Mouse (Mus musculus): ENCODE data around the gene Ust. TPM values are rescaled to one million over a fixed set of nuclear protein-coding genes. Genes with fewer than 3 reads are reported as not detected.
A peak's percentile ranks its signal among the peaks of the same experiment; 100 is the strongest.

Ust gene
- total RNA-seq, 2 experiments from 2014 or later, result 23.1 to 25.3 TPM

- intact Hi-C loops (cut with DNase I), result no loop called here
- no peak for DNase-seq (ENCODE audit: low spot score in 2 of 2)
Measured at GRCm38 (mm10) chr10:8506247-8506573, 12.4 kb downstream of the Ust start.

GRCm38 (mm10) chr10:8505346-8506246 is 13.0 kb downstream of the Ust start:
- no peak for DNase-seq (ENCODE audit: low spot score in 2 of 2)
- intact Hi-C loops (cut with DNase I), result no loop called here

DNA sequence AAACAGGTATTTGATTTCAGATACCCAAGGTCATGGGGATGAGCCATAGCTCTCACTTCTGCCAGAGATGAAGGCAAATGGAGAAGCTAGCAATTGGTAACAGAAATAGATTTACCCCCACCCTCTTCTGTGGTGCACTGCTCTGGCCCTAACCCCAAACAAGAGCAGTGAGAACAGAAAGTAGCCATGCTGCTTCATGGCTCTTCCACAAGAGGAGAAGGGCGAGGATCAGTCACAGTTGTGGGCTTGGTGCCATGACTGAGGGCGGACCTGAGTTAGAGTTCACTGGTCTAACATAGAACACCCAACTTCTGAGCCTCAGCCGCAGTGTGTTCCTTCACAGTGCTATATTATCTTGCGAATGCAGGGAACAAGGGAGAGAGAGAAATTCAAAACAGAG is 13.8 kb downstream of the Ust start:
- DNase-seq (ENCODE audit: low spot score in 2 of 2), result no peak
- intact Hi-C loops (cut with DNase I), result no loop called here

DNA sequence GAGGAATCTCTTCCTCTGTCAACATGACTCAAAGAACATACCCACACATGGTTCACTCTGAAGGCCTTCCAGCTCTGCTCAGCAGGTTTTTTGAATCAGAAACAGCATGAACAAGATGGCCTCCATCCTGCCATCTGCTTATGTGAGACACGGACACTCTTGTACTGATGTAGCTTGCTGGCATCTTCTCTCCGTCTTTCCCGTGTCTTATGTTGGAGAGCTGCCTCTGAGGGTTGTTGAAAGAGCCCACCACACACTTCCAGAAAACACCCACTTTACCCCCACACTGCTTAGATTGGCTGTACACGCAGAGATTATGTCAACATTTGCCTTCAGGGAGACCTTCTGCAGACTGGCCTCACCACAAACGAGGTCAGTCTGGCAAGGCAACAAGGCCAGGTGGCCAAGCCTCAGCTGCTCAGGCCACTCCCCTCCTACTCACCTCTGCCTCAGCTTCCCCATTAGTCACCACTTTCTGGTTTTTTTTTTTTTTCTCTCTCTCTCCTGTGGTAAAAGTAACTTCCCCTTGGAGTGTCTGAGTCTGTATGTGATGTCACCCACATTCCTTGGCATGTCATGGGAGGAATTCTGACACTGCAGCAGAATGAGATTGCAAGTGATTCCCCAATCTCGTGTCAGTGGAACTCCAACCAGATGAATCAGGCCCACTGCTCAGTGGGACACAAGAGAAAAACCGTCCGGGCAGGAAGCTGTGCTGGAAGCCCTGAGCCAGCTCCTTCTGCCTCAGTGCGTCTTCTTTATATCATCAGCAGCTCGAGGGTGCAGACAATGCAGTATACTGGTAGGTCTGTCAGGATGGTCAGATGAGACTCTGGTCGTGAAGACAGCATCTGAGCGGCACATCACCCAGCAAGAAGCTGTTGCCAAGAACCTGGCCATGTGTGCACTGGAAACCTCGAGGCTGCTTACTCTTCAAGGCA is 19.4 kb downstream of the Ust start:
- intact Hi-C loops (cut with DNase I), result no loop called here
- peak in 1 of 2 experiments; percentile 43 for DNase-seq (ENCODE audit: low spot score in 2 of 2)

DNA sequence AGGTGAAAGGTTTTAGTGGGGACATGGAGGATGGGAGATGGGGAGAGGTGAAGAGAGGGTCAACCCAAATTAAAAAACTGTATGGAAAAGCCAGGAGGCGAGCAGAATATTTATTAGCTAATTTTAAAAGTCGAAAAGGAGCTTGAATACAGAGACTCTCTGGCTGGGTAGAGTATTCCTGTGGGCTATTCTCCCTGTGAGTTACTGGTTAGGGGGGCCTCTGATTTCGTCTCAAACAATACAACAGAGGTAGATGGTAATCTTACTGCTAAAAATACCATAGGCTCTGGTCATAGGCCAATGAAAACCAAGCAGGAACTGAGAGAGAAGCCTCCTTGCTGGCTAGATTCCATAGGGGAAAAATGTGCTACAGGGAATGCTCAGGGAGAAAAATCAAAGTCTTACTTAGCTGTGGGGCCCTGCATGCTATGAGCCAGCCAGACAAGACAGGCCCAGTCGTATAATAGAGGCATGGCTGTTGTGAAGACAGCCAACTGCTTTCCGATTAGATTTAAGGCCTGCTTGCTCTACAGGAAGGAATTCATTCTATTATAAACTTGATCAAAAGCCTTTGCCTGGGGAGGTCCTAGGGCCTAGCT is 23.0 kb downstream of the Ust start:
- intact Hi-C loops (cut with DNase I), result no loop called here
- DNase-seq (ENCODE audit: low spot score in 2 of 2), result no peak

DNA sequence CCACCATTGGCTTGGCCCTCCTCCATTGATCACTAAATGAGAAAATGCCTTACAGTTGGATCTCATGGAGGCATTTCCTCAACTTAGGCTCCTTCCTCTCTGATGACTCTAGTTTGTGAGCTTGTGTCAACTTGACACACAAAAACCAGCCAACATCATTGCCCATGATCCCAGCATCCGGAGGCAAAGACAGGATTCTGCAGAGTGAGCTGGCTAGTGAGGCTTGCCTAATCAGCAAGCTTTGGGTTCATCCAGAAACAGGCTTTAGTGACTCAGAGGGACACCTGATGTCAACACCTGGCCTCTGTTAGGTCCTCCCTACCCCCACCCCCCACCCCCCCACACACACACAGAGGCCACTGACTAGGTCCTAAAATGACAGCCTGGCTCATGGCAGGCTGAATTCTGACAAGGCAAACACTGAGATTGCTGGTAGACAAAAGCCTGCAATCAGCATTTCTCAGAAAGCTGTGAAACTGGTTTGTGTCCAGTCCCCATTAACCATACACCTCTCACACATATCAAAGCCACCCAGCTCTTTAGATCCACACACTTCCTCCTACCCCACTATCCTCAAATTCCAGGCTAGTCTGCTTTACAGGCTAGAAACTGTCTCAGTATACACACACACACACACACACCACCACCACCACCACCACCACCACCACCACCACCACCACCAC is 26.6 kb downstream of the Ust start:
- intact Hi-C loops (cut with DNase I), result no loop called here
- no peak for DNase-seq (ENCODE audit: low spot score in 2 of 2)

- no peak for DNase-seq (ENCODE audit: low spot score in 2 of 2)
- intact Hi-C loops (cut with DNase I), result no loop called here
Measured at GRCm38 (mm10) chr10:8487388-8487787, 31.2 kb downstream of the Ust start.

- intact Hi-C loops (cut with DNase I), result no loop called here
- no peak for DNase-seq (ENCODE audit: low spot score in 2 of 2)
Measured at GRCm38 (mm10) chr10:8484487-8484886, 34.1 kb downstream of the Ust start.

GRCm38 (mm10) chr10:8482779-8483178 is 35.8 kb downstream of the Ust start:
- intact Hi-C loops (cut with DNase I), result no loop called here
- DNase-seq (ENCODE audit: low spot score in 2 of 2), result no peak

- intact Hi-C loops (cut with DNase I), result no loop called here
- DNase-seq (ENCODE audit: low spot score in 2 of 2), result no peak
Measured at GRCm38 (mm10) chr10:8479779-8480178, 38.8 kb downstream of the Ust start.

GRCm38 (mm10) chr10:8477936-8478335 is 40.7 kb downstream of the Ust start:
- no peak for DNase-seq (ENCODE audit: low spot score in 2 of 2)

DNA sequence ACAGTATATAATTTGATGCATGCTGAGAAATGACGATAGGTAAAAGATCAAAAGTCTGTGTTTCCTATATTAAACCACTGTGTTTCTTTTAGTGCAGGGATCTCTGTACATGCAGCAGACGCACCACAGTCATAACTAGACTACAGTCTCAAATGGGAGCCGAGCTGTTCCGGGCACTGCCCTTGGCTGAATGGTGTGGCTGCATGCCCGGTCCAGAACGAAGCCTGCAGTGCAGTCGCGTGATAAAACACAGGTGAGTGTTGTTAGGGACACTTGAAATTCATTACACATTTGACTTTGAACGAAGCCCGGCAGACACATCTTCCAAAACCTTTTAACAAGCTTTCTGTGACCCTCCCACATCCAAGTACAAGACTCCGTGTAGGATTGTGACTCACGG is 46.6 kb downstream of the Ust start:
- no peak for DNase-seq (ENCODE audit: low spot score in 2 of 2)
- intact Hi-C loops (cut with DNase I), result no loop called here

More at GRCm38 (mm10) chr10:8477936-8478335, 40.7 kb downstream of the Ust start:
- intact Hi-C loops (cut with DNase I), result no loop called here

- intact Hi-C loops (cut with DNase I), result no loop called here
Measured at GRCm38 (mm10) chr10:8471012-8471411, 47.6 kb downstream of the Ust start.

GRCm38 (mm10) chr10:8469516-8469915 is 49.1 kb downstream of the Ust start:
- intact Hi-C loops (cut with DNase I), result no loop called here
- no peak for DNase-seq (ENCODE audit: low spot score in 2 of 2)

More at GRCm38 (mm10) chr10:8471012-8471411, 47.6 kb downstream of the Ust start:
- no peak for DNase-seq (ENCODE audit: low spot score in 2 of 2)

DNA sequence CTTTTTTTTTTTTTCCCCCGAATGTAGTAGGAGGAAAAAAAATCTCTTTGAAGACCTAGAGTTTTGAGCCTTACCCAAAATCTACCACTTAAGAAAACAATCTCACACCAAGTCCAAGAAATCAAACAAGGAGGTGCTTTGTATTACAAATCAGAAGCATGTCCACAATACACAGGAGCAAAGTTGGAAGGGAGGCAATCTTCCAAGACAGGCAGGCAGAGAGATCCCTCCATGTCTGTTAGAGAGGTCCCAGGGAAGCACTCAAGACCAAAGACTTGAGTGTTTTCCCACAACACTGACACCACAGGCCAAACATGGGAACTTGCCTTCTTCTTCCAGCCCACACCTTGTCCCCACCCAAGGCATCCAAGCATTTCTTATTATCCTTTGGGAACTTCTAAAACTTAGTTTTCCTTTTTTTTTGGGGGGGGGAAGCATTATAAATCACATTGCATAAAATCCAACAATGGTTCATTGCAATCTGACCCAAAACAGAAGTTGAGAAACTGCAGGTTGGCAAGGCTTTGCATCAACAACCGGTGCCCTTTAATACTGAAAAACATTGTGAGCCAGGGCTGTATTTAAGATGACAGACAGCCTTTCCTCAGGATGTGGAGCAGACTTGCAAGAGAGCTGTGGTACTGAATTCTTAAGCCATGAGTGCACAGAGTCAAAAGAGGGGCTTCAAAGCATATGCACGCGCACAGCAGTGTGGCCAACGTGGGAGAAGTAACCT is 49.8 kb downstream of the Ust start:
- intact Hi-C loops (cut with DNase I), result no loop called here
- DNase-seq (ENCODE audit: low spot score in 2 of 2), result no peak

- intact Hi-C loops (cut with DNase I), result no loop called here
- no peak for DNase-seq (ENCODE audit: low spot score in 2 of 2)
Measured at GRCm38 (mm10) chr10:8465918-8466317, 52.7 kb downstream of the Ust start.

DNA sequence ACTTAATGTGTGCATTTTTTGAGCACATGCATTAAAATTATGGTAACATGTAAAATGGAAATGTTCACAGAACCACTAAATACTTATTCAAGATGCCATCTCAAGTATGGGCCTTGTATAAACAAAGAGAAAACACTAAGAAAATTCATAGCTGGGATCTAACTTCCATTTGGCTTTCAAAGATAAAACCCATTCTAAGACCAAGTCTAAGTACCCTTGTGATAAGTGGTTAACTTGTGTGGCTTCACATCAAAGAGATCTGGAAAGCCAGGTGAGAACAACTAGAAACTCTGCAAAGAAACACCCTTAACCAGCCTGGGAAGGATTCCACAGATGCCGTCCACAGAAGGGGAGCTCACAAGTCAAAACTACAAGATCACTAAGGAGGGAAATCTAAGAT is 53.4 kb downstream of the Ust start:
- intact Hi-C loops (cut with DNase I), result no loop called here
- no peak for DNase-seq (ENCODE audit: low spot score in 2 of 2)

DNA sequence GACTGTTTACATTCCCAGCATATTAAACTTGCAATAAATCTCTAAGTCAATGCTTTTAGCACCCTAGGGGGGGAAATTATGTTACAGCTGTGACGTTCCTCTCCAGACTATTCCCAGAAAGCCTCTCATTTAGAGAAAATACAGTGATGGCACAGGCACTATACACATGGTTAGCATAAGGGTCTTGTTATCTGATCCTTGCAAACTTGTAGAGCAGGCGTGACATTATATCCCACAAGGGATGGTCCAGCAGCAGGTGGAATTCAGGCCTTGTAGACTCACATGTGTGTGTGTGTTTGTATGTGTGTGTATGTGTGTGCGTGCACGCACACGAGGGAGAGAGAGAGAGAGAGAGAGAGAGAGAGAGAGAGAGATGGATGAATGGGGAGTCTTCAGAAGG is 57.3 kb downstream of the Ust start:
- intact Hi-C loops (cut with DNase I), result no loop called here
- no peak for DNase-seq (ENCODE audit: low spot score in 2 of 2)

- DNase-seq (ENCODE audit: low spot score in 2 of 2), result no peak
- intact Hi-C loops (cut with DNase I), result no loop called here
Measured at GRCm38 (mm10) chr10:8454711-8455110, 63.9 kb downstream of the Ust start.
